Mouse (Mus musculus) spleen, postnatal 36 days (tissue): ENCODE results near the gene Atrn.

Experiments
- DNase-seq, 2 experiments: peaks; one replicate each; pipeline ENCODE4 v3.0.0; 2022; ENCODE audit warnings: low spot score in 2 of 2, mixed read lengths in 1 of 2

The Atrn gene

GRCm38 (mm10) chr2:130905751-130906583 is at the start of gene Atrn, which contains the start of gene 4930402H24Rik:
TSS of gene Atrn (plus strand) at chr2:130906495.
TSS of gene 4930402H24Rik (minus strand) at chr2:130906406.
- DNase-seq = peak; percentile 92 to 93

GRCm38 (mm10) chr2:130862091-130862490 is 44.2 kb upstream of the Atrn start:
- no peak for DNase-seq

GRCm38 (mm10) chr2:130870916-130871315 is 35.4 kb upstream of the Atrn start:
- DNase-seq = no peak

GRCm38 (mm10) chr2:130877376-130877775 is 28.9 kb upstream of the Atrn start:
- no peak for DNase-seq

GRCm38 (mm10) chr2:130886983-130887382 is 19.3 kb upstream of the Atrn start:
- no peak for DNase-seq

GRCm38 (mm10) chr2:130887456-130887855 is 18.8 kb upstream of the Atrn start:
- no peak for DNase-seq

- no peak for DNase-seq
Measured at GRCm38 (mm10) chr2:130896944-130897343, 9.4 kb upstream of the Atrn start.

- no peak for DNase-seq
Measured at GRCm38 (mm10) chr2:130897856-130898255, 8.4 kb upstream of the Atrn start.

- no peak for DNase-seq
Measured at GRCm38 (mm10) chr2:130898783-130899182, 7.5 kb upstream of the Atrn start.

- no peak for DNase-seq
Measured at GRCm38 (mm10) chr2:130906584-130907315, 455 bp downstream of the Atrn start.

- no peak for DNase-seq
Measured at GRCm38 (mm10) chr2:130911691-130912090, 5.4 kb downstream of the Atrn start.

- no peak for DNase-seq
Measured at GRCm38 (mm10) chr2:130914873-130915272, 8.6 kb downstream of the Atrn start.

- no peak for DNase-seq
Measured at GRCm38 (mm10) chr2:130916521-130917147, 10.3 kb downstream of the Atrn start.

- no peak for DNase-seq
Measured at GRCm38 (mm10) chr2:130917686-130918085, 11.4 kb downstream of the Atrn start.

GRCm38 (mm10) chr2:130919062-130919593 is 12.8 kb downstream of the Atrn start:
- DNase-seq = no peak

GRCm38 (mm10) chr2:130924950-130925349 is 18.7 kb downstream of the Atrn start:
- no peak for DNase-seq

- DNase-seq = no peak
Measured at GRCm38 (mm10) chr2:130928031-130928430, 21.7 kb downstream of the Atrn start.

- no peak for DNase-seq
Measured at GRCm38 (mm10) chr2:130928530-130928929, 22.2 kb downstream of the Atrn start.

- no peak for DNase-seq
Measured at GRCm38 (mm10) chr2:130929994-130930393, 23.7 kb downstream of the Atrn start.

GRCm38 (mm10) chr2:130932865-130933264 is 26.6 kb downstream of the Atrn start:
- no peak for DNase-seq

GRCm38 (mm10) chr2:130949781-130950180 is 43.5 kb downstream of the Atrn start:
- no peak for DNase-seq

- peak; percentile 49 to 62 for DNase-seq
Measured at GRCm38 (mm10) chr2:130950548-130950947, 44.3 kb downstream of the Atrn start.
